Mouse (Mus musculus) adipocyte (in vitro differentiated cells): Measurements from ENCODE around the gene Bbs2.
A peak's percentile ranks its signal among the peaks of the same experiment; 100 is the strongest.
"Not testable (repeated sequence)": the region's sequence is repeated elsewhere in the genome, so short reads cannot be mapped to it uniquely, and the experiment has no call there.

Experiments
- DNase-seq: peaks from one replicate; pipeline ENCODE4 v3.0.0-alpha.2; 2016; ENCODE audit warnings: low spot score

Gene Bbs2

DNA sequence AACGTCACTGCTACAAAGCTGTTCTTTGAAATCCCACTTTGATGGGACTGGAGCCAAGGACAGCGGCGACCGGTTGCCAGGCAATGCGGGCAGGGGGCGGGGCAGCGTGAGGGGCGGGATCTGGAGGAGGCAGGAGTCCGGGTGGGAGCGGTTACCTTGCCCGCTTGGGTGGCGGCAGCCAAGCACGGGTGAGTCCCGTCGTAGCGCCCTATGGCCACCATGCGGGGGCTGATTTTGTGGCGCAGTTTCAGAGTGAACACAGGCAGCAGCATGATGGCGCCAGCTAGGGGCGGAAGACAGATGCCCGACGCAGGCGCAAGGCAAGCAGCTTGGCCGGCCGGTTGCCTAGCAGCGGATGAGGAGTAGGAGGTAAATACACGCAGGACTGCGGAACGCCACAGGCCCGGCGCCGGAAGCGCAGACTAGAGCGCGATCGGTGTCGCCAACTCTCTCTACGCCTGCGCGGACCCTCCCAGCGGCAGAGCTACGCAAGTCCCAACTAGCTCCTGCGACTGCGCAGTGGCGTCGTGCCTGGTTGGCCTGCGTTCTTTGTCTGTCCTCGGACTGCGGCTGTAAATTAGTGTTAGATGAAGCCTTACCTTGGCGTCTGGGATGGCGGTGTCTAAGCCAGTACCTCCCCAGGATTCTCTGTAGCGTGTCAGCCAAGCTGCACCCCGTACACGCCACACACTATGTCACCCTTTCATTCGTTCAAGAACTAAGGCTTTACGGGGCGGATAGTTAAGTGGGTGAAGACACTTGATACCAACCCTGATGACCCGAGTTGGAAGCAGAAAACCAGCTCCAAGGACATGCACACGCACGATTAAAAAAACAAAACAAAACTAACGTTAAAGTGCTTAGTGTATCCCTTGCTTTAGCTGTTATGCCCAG is at the start of gene Bbs2:
Gene Bbs2, minus strand, starts transcription at position 848 of the 894 bp plus-strand sequence.
- peak; percentile 99 for DNase-seq

DNA sequence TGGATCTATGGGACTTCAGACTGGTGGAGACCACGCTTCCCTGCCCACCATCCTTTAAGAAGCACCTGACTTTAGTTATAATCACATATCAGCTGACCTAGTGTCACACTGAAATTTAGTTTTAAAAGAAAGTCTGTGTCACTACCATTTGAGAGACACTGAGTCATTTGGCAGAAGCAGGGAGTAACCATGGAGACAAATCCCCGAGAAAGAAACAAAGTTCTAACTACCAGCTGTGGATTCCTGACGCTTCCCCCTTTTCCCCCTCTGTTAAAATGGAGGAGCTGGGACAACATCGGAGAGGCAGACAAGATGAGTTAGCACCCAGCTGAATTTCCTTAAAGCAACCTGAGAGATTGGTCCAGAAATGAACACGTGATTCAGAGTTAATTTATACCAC is 49.5 kb upstream of the Bbs2 start:
- no peak for DNase-seq

DNA sequence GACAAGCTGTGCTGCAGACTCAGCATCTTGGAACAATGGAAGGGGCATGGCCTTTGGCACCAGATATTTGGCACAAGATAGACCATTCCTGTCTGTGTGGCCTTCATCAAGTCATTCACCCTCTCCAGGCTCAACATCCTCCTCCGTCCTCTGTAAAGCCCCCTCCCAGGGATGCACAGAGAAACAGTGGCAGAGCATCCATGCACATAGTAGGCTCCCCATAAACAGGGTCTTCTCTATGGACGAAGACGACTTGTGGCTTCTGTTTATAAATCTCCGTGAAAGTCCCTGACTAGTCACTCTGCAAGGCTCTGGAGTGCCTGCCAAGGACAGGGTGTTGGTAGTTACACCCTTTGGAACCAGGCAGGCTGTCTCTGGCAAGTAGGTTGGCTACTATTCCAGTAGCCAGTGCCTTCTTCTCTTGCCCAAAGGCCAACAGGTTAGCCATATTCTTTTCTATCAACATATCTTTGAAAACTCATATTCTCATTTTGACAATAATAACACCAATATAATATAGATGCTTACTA is 41.6 kb upstream of the Bbs2 start:
- DNase-seq, result no peak

DNA sequence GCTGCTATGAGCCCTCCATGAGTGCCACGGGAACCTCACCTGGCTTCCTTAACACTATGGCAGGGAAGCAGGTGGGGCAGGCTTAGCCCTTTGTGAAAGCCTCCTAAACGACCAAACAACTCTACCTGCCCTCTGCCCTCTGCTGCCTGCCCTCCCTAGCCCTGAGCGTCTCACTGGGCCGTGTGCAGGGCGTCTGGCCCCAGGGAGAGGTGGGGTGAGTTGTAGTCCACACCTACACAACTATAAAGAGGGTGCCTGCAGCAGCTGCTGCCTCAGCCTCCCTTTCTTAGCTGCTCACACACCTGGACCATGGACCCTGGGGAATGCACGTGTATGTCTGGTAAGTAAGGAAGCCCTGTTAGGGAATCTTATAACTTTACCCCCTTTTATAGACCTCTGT is 38.2 kb upstream of the Bbs2 start, which contains the start of gene Mt4:
Gene Mt4, plus strand, starts transcription at position 265 of the 400 bp plus-strand sequence.
- DNase-seq, result no peak

DNA sequence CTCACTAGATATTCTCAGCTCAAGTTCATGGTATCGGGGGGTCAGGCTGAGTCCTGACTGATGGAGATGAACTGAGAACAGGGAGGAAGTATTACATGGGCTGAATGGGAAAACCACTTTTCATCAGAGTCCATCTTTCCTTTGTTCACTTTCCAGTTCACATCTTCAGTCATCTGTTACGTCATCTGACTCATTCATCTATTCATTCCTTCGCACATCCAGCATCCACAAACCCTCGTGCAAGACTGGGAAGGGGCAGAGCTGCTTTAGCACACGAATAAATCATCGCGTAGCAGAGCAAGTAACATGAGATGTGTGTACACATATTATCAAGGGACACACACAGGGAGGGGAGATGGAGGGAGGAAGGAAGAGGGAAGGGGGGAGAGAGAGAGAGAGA is 37.5 kb upstream of the Bbs2 start:
- no peak for DNase-seq

DNA sequence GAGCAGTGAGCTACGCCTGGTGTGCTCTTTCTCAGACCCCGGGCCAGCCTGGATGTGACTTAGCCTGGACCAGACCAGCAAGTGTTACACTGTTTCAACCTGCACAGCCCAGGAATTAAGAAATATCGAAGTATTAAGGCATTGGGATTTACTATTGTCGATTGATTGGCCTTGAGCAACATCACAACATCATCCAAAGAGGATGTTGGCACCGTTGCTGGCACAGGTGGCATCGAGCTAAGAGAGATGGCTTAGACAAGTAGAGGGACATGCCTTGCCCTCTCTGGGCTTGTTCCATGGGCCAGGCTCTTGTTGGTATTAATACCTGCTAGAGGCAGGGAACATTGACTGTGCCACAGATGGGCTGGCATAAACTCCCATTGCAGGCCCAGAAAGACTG is 36.8 kb upstream of the Bbs2 start:
- no peak for DNase-seq

DNA sequence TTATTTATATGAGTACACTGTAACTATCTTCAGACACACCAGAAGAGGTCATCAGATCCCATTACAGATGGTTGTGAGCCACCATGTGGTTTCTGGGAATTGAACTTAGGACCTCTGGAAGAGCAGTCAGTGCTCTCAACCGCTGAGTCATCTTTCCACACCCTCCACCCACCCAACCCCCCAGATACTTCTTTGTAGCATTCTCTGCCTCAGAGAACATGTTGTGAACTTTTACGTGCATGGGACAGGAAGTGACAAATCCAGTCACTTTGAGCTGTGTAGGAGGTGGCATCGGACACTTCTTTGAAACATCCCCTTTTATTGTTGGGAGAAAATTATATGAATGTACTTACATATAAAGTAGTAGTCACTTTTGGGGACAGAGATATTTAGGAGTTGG is 35.9 kb upstream of the Bbs2 start:
- DNase-seq, result not testable (repeated sequence)

DNA sequence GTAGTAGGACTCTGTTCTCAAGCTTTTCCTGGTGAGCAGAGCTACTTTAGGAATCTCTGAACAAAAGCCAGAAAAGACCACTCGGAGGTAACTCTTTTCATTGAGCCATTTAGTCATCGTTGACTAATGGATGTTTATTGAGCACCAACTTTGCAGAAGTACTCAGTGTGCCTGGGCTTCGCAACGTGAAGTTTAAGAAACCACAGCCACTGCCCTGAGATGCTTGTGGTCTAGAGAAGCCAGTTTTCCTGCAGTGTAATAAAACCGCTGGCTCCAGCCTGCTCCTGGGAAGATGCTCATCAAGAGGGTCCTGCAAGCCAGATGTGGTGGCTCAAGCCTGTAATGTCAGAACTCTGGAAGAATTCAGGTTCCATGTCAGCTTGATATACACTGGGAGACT is 33.4 kb upstream of the Bbs2 start:
- no peak for DNase-seq

DNA sequence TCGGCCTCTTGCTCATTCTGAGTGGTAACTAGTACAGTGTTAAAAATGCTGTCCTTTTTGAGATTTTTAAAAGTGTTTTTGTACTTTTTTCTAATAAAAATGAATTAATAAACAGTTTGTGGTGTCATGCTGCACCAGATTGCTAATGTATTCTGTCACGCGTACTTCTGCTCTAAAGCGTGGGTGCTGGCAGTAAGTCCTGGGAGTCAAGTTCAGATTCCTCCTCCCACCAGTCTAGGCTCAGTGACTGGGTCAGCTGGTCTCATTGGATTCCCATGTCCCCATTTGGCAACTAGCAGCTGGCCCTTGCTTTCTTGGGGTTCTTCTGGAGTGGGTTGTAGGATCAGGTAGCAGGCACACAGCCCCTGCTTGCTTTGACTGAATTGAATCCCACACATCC is 31.4 kb upstream of the Bbs2 start:
- DNase-seq, result no peak

DNA sequence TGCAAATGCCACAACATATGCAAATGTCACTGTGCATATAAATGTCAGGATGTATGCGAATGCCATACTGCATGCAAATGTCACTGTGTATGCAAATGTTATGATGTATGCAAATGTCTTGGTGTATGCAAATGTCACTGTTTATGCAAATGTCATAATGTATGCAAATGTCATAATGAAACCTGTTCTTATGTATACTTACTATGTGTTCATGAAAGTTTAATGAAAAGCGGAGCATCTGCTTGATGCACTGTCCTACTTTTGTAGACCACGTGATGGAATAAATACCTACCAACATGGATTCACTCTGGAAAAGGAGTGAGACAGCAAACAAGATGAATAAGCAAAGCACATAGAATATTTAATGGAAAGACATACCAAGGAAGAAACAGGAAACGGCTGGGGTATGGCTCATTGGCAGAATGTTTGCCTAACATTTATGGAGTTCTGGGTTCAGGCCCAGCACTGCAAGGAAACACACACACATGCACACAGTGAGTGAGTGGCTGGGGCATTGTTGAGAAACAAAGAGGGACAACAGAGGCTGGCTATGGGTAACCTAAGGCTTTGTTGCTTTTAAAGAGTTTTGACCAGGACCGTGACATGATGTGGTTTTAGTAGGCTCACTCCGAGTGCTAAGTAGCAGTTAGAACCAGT is 30.5 kb upstream of the Bbs2 start:
- no peak for DNase-seq

DNA sequence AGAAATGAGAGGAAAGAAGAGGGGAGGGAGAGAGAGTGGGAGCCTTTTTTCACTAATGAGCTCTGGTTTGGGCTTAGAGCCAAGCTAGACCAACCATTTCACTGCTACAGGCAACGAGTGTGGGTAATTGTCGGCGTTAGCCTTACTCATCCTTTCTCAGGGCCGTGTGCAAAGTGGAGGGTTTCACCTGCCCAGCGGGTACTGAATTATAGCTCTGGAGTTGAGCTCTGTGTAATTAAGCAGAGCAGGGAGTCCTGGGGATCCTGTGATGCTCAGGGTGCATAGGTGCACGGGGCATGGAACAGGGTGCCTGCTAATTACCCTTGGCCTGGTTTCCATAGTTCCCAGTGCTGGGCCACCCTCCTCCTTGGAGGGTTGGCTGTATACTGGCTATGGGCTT is 29.0 kb upstream of the Bbs2 start:
- no peak for DNase-seq

DNA sequence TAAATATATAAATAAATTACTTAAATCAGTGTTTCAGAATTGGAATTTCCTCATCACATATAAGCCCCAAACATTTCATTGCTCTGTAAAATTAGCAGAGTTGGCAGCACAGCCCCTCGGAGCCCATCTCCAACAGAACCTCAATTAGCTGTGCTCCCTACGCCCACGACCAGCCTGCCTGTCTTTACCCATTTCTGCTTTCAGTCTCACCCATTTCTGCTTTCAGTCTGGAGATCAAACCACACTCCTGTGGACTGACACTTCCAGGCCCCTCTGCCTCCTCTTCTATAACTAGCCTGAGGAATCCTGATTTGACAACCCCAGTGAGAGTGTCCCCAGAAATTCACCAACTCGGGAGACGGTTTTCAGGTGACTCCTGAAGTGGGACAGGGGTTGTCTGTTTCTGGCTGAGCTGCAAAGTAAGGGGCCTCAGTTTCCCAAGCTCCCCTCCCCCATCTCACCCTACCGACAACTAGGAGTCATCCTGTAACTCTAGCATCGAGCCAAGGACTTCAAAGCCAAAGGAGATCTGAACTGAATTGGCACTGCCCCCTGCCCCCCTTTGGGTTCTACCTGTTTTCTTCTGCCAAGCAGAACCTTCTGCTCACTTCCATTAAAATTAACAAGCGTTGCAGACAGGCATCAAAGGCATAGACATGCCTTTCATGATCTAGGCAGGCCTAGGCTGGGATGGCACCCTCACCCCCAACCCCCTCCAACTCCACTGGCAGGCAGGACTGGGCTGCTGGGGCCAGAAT is 24.2 kb upstream of the Bbs2 start:
- DNase-seq, result no peak

DNA sequence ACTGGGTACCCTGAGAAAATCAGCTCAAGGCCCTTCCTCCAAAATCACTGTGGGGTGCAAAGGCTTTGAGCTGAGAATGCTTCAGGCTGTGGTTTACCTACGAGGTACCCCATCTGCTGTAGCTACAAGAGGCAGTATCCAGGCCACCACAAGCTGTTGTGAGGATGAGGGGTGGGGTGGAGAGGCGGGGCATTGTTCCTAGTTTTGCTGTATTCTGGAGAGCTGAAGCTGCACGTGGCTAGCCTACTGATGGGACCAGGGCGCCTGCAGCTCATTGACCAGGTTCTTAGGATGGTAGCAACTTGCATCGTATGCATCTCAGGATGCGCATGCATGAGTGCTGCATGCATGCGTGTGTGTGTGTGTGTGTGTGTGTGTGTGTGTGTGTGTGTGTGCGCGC is 22.9 kb upstream of the Bbs2 start:
- no peak for DNase-seq

DNA sequence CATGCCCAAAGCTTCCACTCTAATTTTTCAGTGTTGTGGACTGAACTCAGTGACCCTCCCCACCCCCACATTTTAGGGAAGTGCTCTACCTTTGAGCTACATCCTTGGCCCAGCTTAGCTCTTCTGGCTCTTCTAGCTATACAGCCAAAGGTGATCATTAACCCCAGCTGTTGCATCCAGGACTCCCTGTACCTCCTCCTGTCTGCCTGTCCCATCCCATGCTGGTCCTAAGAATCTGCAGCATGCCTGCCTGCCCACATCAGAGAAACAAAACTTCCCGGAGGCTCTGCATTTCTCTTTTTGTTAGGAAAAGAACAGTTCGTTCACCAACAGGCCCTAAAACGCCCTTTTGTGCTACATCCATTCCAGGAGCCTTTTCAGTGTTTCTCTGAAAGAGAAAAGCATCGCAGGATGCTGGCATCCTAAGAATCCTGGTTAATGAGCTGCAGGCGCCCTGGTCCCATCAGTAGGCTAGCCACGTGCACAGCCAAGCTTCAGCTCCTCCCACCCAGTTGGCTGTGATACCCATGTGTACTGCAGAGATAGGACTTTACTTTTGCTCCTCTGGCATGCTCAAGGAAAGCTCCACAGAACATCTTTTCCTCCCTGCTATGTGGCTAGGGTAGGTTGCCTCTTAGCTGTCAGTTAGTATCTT is 20.2 kb upstream of the Bbs2 start:
- DNase-seq, result no peak

DNA sequence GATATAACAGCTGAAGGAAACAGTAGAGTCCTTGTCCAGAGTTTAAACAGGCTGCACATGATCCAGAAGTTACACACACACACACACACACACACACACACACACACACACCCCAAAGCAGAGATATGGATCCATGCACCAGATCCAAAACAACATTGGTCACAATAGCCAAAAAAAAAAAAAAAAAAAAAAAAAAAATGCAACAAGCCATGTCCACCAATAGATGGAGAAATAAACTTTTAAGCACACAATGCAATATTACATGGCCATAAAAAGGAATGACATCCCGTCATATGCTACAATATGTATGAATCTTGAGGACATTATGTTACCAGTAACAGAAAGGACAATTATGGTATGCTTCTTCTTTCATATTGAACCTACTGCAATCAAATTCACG is 15.2 kb upstream of the Bbs2 start:
- DNase-seq, result no peak

DNA sequence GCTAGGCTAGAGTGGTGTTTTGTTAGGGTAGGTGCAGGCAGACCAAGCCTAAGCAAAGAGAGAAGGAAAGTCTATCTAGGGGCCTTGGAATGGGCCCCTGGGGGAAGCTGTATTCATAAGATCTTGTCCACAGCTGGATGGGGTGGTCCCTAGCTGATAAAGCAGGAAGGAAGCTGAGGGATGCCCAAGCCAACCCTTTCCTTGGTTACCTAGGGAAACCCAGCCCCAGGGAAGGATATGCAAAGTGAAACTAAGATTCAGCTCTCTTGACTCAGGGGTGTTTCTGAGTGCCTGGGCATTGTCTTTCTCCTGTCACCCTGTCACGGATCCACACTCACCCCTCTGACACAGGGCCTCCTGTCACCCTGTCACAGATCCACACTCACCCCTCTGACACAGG is 14.7 kb upstream of the Bbs2 start:
- no peak for DNase-seq

DNA sequence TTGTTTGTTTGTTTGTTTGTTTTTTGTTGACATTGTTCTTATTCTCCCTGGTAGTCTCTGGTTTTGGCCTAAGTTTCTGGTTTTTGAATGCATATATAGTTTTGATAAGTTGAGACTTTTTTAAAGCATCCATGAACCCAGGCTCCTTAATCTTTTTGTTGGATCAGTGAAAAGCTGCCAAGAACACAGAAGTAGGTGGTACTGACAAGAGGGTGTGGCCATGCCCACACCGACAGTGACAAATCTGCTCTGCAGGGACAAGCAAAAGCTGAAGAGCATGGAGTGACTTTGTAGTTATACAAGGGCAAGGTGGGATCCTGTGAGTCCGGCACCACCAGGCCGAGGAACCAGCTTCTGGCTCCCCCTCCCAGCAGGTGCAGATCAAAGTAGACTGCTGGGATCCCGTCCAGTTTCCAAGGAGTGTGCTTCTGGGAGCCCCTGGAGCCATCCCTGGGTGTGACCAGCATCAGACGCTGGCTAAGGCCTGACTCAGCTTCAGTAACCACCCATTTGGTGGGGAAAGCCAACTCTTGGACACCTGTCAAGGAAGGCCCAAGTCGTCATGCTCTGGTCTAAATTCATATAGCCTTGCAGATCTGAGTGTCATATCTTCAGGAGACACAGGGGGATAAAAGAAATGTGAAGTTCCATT is 11.9 kb upstream of the Bbs2 start:
- DNase-seq, result no peak

DNA sequence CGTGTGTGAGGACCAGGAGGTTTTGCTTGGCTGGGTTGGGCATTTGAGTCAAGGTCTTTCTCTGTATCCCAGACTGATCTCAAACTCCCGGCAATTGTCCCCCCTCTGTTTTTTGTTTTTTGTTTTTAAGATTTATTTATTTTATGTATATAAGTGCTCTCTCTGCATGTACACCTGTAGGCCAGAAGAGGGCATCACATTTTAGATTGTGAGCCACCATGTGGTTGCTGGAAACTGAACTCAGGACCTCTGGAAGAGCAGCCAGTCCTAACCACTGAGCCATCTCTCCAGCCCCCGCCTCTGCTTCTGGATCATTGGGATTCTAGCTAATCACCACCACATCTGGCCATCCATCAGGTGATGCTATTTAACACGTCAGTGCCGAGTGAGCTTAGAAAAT is 11.1 kb upstream of the Bbs2 start:
- no peak for DNase-seq

DNA sequence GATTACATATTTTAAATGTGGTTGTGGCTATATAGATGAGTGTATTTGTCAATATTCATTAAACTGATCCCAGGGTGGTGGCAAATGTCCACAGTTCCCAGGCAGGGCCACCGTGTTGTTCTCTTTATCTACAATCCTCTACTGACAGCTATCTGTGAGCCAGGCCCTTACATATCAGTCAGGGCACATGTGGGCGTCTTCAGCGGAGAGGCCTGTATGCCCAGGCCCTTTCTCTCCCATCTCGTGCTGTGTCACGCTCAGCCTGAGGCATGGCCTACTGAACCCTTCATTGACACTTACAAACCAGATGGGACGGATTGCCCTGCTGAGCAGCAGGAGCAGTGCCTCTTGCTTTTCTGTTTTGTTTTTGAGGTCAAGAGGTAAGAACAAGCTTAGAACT is 10.7 kb upstream of the Bbs2 start:
- DNase-seq, result no peak

DNA sequence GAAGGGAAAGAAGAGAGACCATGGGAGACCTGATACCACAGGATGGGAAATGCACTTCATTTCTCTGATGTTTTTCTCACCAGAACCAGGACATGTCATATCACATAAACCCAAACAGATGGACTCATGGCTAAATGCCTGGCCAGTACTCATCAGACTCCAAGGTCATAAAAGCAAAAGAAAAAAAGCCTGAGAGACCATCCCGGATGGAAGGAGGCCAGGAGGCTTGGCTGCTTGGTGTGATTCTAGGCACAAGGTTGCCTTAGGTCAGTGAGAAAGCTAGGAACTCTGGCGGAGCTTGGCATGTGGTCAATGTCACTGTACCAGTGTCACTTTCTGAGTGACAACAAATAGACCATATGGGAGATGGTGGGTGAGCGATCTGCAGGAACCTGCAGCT is 9.1 kb upstream of the Bbs2 start:
- peak; percentile 54 for DNase-seq

DNA sequence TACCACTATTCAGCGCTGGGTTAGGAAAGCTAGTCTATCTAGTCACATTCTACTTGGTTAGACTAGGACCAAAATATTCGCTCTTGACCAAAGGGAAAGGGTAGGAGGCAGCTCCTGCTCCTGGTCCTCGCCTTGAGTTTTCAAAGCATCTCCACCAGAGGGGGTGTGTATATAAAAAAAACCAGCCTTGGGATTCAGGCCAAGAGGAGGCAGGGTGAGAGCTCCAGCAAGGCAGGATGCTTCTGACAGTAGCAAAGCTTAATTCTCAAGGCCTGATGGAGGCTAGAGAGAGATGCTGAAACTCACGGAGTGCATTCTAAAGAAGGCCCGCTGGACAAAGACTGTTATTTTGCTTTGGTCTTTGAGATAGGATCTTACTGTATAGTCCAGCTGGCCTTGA is 5.4 kb upstream of the Bbs2 start:
- DNase-seq, result no peak

DNA sequence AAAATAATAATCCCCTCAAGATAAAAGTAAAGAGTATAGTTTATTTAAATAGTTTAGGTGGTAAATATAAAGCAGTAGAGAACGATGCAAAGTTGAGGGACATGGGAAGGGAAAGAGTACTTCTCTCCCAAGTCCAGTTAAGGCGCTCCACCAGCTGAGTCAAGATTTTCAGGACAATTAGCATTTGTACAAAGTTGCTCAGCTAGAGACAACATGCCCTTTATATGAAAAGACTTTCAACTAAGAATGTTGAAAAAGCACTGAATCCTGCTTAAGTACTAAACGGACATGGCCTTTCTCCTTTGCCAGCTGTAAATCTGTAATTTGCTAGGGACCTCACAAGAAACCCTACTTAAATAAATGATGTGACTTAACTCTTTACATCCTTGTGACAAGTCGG is 268 bp upstream of the Bbs2 start:
- DNase-seq, result peak; percentile 19
